Mouse (Mus musculus): ENCODE results near the gene Celf6.

GRCm38 (mm10) chr9:59655958-59656634, 78.4 kb downstream of the Celf6 start, which contains the start of gene Pkm:
- TF ChIP-seq CTCF (IDR thresholded peaks at IDR 0.05; ENCODE audit: extremely low read depth, insufficient read depth, insufficient read length, insufficient replicate concordance) (no peak), POLR2A (IDR thresholded peaks at IDR 0.05; ENCODE audit: low read depth, low read length) (peak; percentile 97)

Data from spleen, adult 2 months (tissue).